Mouse (Mus musculus): ENCODE measurements around the gene Hist1h3e.
A peak's percentile ranks its signal among the peaks of the same experiment; 100 is the strongest.

Hist1h3e gene

DNA sequence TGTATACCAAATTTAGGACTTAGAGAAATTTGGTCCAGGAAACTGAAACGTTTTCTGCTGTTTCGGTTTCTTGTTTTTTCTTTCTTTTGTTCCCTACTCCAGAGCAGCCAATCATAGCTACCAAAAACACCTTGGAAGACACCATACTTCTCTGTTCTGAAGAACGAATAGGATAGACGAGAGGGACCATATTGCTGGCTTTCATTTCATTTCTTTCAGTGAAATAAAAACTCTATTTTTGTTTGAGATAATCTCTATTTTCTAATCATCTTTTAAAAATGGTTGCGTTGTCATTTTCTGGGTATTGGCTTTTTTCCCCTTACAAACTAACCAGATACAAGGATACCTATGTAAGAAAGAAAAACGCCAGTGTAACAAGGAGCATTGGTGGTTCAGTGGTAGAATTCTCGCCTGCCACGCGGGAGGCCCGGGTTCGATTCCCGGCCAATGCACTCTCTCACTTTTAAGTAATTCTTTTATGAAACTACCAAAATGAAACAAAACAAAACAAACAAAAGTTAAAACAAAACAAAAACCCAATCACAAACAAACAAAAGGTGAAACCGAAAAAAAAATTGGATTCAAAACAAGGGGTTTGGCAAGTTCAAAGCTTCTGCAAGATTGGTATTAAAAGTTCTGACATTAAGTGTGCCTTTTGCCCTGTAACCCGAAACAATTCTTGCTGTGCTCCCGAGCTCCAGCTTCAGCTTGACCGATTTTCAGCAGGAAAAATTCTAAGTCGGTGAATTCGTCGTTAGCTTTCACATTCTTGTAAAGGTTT, 45.2 kb downstream of the Hist1h3e start:
- DNase-seq, result peak; percentile 85

GRCm38 (mm10) chr13:23515826-23516620, 46.1 kb downstream of the Hist1h3e start:
- DNase-seq, result peak; percentile 23

DNA sequence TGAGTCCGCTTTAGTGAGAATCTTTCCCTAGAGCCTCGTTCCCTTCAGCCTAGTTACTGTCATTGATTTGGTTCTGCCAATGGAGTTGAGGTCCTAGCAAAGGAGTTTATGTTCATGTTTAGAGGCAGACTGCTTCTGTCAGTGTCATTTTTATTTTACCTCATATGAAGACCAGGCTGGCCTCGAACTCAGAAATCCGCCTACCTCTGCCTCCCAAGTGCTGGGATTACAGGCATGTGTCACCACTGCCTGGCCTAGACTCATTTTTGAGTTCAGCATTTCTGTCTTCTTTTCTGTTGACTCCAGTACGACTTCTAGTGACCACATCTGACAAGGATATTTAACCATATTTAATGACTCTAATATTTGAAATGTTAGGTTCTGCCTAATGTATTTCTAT, 46.9 kb downstream of the Hist1h3e start:
- peak; percentile 9 for DNase-seq

DNA sequence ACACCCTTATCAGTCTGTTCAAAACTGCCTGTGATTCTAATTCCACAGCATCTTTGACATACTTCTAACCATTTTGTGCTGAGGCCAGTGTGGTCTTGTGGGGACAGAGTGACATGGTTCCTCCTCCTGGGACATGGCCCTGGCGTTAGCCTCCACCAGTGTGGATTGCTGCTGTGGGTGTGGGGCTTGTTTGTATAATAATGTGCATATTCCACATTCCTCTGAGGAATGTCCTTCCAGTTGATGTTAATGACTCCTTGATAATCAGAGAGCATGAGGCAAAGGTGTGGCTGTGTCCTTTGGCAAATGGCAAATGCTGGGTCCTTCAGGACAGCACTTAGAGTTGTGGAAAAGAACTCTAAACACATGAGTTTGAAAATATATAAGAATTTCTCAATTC, 48.7 kb downstream of the Hist1h3e start:
- DNase-seq, result no peak
